Mouse (Mus musculus) kidney, postnatal 10 days (tissue): Measurements from ENCODE around the gene Psmb9.

Experiments
- DNase-seq: peaks from one replicate; pipeline ENCODE4 v3.0.0; 2021; ENCODE audit warnings: mixed read lengths

The Psmb9 gene

GRCm38 (mm10) chr17:34135297-34136224, 52.0 kb downstream of the Psmb9 start:
- DNase-seq, result peak; percentile 99

GRCm38 (mm10) chr17:34134451-34134850, 53.1 kb downstream of the Psmb9 start:
- DNase-seq, result no peak

GRCm38 (mm10) chr17:34133289-34133688, 54.3 kb downstream of the Psmb9 start:
- peak; percentile 60 for DNase-seq
